In genomic region chr8:117297913-117298518, GRCm38 (mm10) we compare ENCODE assay signal across 8 mouse cellular contexts. TPM values are rescaled to one million over a fixed set of nuclear protein-coding genes. Genes with fewer than 3 reads are reported as not detected.
DNase-seq lines count a peak whose midpoint lies in the region; ATAC-seq lines count a peak whose summit lies in the region.

No protein-coding gene starts in this region.

- intact Hi-C loops in heart, postnatal 14 days (cut with DNase I) = loop anchor here (5.0 kb wide), 1 partner anchor 69 kb away; no protein-coding TSS in a partner anchor

- peak; percentile 98 for ATAC-seq in liver, embryonic 13.5 days (ENCODE audit: low read depth)
- ATAC-seq in stomach, embryonic 16.5 days (ENCODE audit: insufficient read depth, low FRiP score) = peak; percentile 49
- no peak for ATAC-seq in forebrain, embryonic 15.5 days (replicated peaks)

- WGBS in liver, embryonic 13.5 days (ENCODE audit: insufficient replicate concordance) = 13% methylated on average over 12 of the region's 12 CpGs
- 60% methylated on average over 12 of the region's 12 CpGs for WGBS in stomach, embryonic 16.5 days
- 85% methylated on average over 12 of the region's 12 CpGs for WGBS in forebrain, embryonic 15.5 days

- H3K27ac ChIP-seq in liver, embryonic 13.5 days = peak overlapping the region; percentile 98
- H3K27ac ChIP-seq in stomach, embryonic 16.5 days (ENCODE audit: low read length) = peak overlapping the region; percentile 76
- no peak overlapping the region for H3K27ac ChIP-seq in forebrain, embryonic 15.5 days (replicated peaks)

- peak overlapping the region; percentile 44 for H3K4me3 ChIP-seq in liver, embryonic 13.5 days (replicated peaks)
- H3K4me3 ChIP-seq in stomach, embryonic 16.5 days (replicated peaks; ENCODE audit: low read length) = no peak overlapping the region
- H3K4me3 ChIP-seq in forebrain, embryonic 15.5 days = no peak overlapping the region

- peak overlapping the region; percentile 73 for H3K4me2 ChIP-seq in liver, embryonic 13.5 days
- no peak overlapping the region for H3K4me2 ChIP-seq in stomach, embryonic 16.5 days (ENCODE audit: low read depth, low read length)
- H3K4me2 ChIP-seq in forebrain, embryonic 15.5 days (replicated peaks) = no peak overlapping the region

- H3K9me3 ChIP-seq in liver, embryonic 13.5 days (replicated peaks) = no peaks in the 10 kb centered on the region
- H3K9me3 ChIP-seq in stomach, embryonic 16.5 days (replicated peaks; ENCODE audit: control insufficient read depth, low read length) = no peaks in the 10 kb centered on the region
- H3K9me3 ChIP-seq in forebrain, embryonic 15.5 days = no peaks in the 10 kb centered on the region

- H3K9ac ChIP-seq in liver, embryonic 13.5 days = peak overlapping the region; percentile 70
- H3K9ac ChIP-seq in stomach, embryonic 16.5 days (ENCODE audit: low read length) = peak overlapping the region; percentile 33
- no peak overlapping the region for H3K9ac ChIP-seq in forebrain, embryonic 15.5 days (replicated peaks)

- H3K36me3 ChIP-seq in liver, embryonic 13.5 days = peaks cover 8% of the 10 kb centered on the region; the same call in 1 of the 2 replicates
- no peaks in the 10 kb centered on the region for H3K36me3 ChIP-seq in stomach, embryonic 16.5 days (ENCODE audit: control insufficient read depth, insufficient read depth, low read length)
- no peaks in the 10 kb centered on the region for H3K36me3 ChIP-seq in forebrain, embryonic 15.5 days

- no peaks in the 10 kb centered on the region for H3K27me3 ChIP-seq in liver, embryonic 13.5 days
- H3K27me3 ChIP-seq in stomach, embryonic 16.5 days (ENCODE audit: control insufficient read depth, insufficient read depth, low read length) = no peaks in the 10 kb centered on the region
- no peaks in the 10 kb centered on the region for H3K27me3 ChIP-seq in forebrain, embryonic 15.5 days

- H3K4me1 ChIP-seq in liver, embryonic 13.5 days (replicated peaks) = peaks cover 96% of the 10 kb centered on the region
- peaks cover 53% of the 10 kb centered on the region for H3K4me1 ChIP-seq in stomach, embryonic 16.5 days (ENCODE audit: control insufficient read depth, insufficient read depth, low read length)
- peaks cover 27% of the 10 kb centered on the region; the same call in 1 of the 2 replicates for H3K4me1 ChIP-seq in forebrain, embryonic 15.5 days

- peak; percentile 50 for DNase-seq in spleen, adult 12 weeks (ENCODE audit: low spot score)
- no peak for DNase-seq in spleen, adult 18-20 months
- DNase-seq in heart, postnatal 14 days = peak; percentile 47 to 61
- peak; percentile 83 for DNase-seq in liver, embryonic 13.5 days
- DNase-seq in cerebellum, adult 8-10 months = no peak
- DNase-seq in thymus, postnatal 25 days = no peak

RNA-seq across cellular contexts. Expression of gene Cmip, which starts 41.2 kb away (rescaled TPM):
- 10 to 100 TPM; 29.5 to 30.9 TPM for total RNA-seq in heart, postnatal 14 days (2021)
- polyA plus RNA-seq in liver, embryonic 13.5 days (2015; fragmentation: Nextera tagmentation; extraction: Ambion mirVana) = 5.8 and 6.7 TPM in 2 replicates
- polyA plus RNA-seq in stomach, embryonic 16.5 days (2015; fragmentation: Nextera tagmentation; extraction: Ambion mirVana) = 13.7 and 14.2 TPM in 2 replicates
- 83.8 and 113 TPM in 2 replicates for polyA plus RNA-seq in forebrain, embryonic 15.5 days (2015; fragmentation: Nextera tagmentation; extraction: Ambion mirVana)

Comparison
In these comparisons a context has a peak if more than half of its experiments do, and no peak if none do; other contexts are left out.
1. DNase-seq: peak in spleen, adult 12 weeks (single experiment), heart, postnatal 14 days (2 of 2) and liver, embryonic 13.5 days (single experiment); none in spleen, adult 18-20 months (0 of 2), cerebellum, adult 8-10 months (single experiment) and thymus, postnatal 25 days (single experiment).